Mouse (Mus musculus) ES-Bruce4 (cell line): ENCODE measurements around the gene Abhd5. TPM values are rescaled to one million over a fixed set of nuclear protein-coding genes. Genes with fewer than 3 reads are reported as not detected.

ENCODE experiments used
- H3K27ac ChIP-seq: 2 replicates; pipeline ENCODE4 v1.5.1; 2012; ENCODE audit warnings: low read length, inconsistent platforms; ENCODE audit not compliant: insufficient read depth
- H3K27me3 ChIP-seq: 2 replicates; pipeline ENCODE4 v1.6.1; 2012; ENCODE audit warnings: mild to moderate bottlenecking, low read length, inconsistent platforms; ENCODE audit not compliant: control insufficient read depth, poor library complexity, insufficient read depth, severe bottlenecking
- H3K36me3 ChIP-seq: 2 replicates; pipeline ENCODE4 v1.6.1; 2012; ENCODE audit warnings: inconsistent platforms, mild to moderate bottlenecking, low read length, moderate library complexity; ENCODE audit not compliant: control insufficient read depth, poor library complexity, insufficient read depth, severe bottlenecking
- H3K4me1 ChIP-seq: one replicate; pipeline ENCODE4 v1.8.1; 2011; ENCODE audit warnings: low read length; ENCODE audit not compliant: control insufficient read depth, insufficient read depth
- H3K4me3 ChIP-seq: 2 replicates; pipeline ENCODE4 v1.5.1; 2011; ENCODE audit warnings: low read depth, mild to moderate bottlenecking, low read length
- H3K9ac ChIP-seq: 2 replicates; pipeline ENCODE4 v1.6.1; 2012; ENCODE audit warnings: low read depth, mild to moderate bottlenecking, inconsistent platforms; ENCODE audit not compliant: poor library complexity, severe bottlenecking
- H3K9me3 ChIP-seq: replicated peaks from 2 replicates; pipeline ENCODE4 v1.6.1; 2012; ENCODE audit warnings: mild to moderate bottlenecking, low read length, inconsistent platforms; ENCODE audit not compliant: control insufficient read depth, poor library complexity, insufficient read depth, severe bottlenecking
- CTCF ChIP-seq: IDR thresholded peaks from one replicate; pipeline ENCODE4 v1.8.1; 2011; ENCODE audit warnings: low read depth, low read length
- EP300 ChIP-seq: IDR thresholded peaks from 2 replicates; pipeline ENCODE4 v1.6.1; 2011; ENCODE audit warnings: low read depth, low read length; ENCODE audit not compliant: insufficient read depth
- POLR2A ChIP-seq: IDR thresholded peaks from one replicate; pipeline ENCODE4 v1.8.1; 2011; ENCODE audit warnings: low read length; ENCODE audit not compliant: insufficient read depth
- polyA plus RNA-seq: library from polyadenylated mRNA; stranded (reverse); fragments of >200 nt; gene quantifications from 2 replicates; pipeline ENCODE4 v1.2.4, GENCODE M21; 2011; ENCODE audit warnings: low read depth; ENCODE audit not compliant: missing spikeins, insufficient read depth, insufficient read length

Gene Abhd5
- polyA plus RNA-seq, 1 experiment, result 28.4 TPM

- no peak overlapping the region for H3K4me3 ChIP-seq
- no peak overlapping the region for H3K27ac ChIP-seq
- no peaks in the 10 kb centered on the region for H3K4me1 ChIP-seq
- TF ChIP-seq POLR2A, result no peak
- peak; percentile 86 for TF ChIP-seq CTCF
- H3K36me3 ChIP-seq, result no peaks in the 10 kb centered on the region
- no peaks in the 10 kb centered on the region for H3K9me3 ChIP-seq
- no peaks in the 10 kb centered on the region for H3K27me3 ChIP-seq
- no peak overlapping the region for H3K9ac ChIP-seq
These were observed 69.7 kb downstream of the Abhd5 start for GRCm38 (mm10) chr9:122420772-122421764.

- no peaks in the 10 kb centered on the region for H3K36me3 ChIP-seq
- H3K4me1 ChIP-seq, result no peaks in the 10 kb centered on the region
These were observed 70.5 kb downstream of the Abhd5 start for GRCm38 (mm10) chr9:122421911-122422310.

GRCm38 (mm10) chr9:122422706-122423105 lies 71.3 kb downstream of the Abhd5 start:
- H3K9ac ChIP-seq, result no peak overlapping the region
- TF ChIP-seq POLR2A (no peak), CTCF (no peak), EP300 (no peak)
- H3K36me3 ChIP-seq, result no peaks in the 10 kb centered on the region
- H3K27ac ChIP-seq, result no peak overlapping the region
- no peaks in the 10 kb centered on the region for H3K9me3 ChIP-seq
- H3K27me3 ChIP-seq, result no peaks in the 10 kb centered on the region
- no peak overlapping the region for H3K4me3 ChIP-seq
- no peaks in the 10 kb centered on the region for H3K4me1 ChIP-seq

More at GRCm38 (mm10) chr9:122421911-122422310, 70.5 kb downstream of the Abhd5 start:
- TF ChIP-seq EP300, result no peak
- TF ChIP-seq POLR2A, result no peak
- no peak for TF ChIP-seq CTCF
- no peak overlapping the region for H3K9ac ChIP-seq
- no peaks in the 10 kb centered on the region for H3K27me3 ChIP-seq
- no peak overlapping the region for H3K27ac ChIP-seq
- no peaks in the 10 kb centered on the region for H3K9me3 ChIP-seq
- H3K4me3 ChIP-seq, result no peak overlapping the region

GRCm38 (mm10) chr9:122423146-122423545 lies 71.7 kb downstream of the Abhd5 start:
- Histone ChIP-seq H3K4me1 (no peaks in the 10 kb centered on the region), H3K9me3 (no peaks in the 10 kb centered on the region), H3K36me3 (no peaks in the 10 kb centered on the region), H3K9ac (no peak overlapping the region), H3K27me3 (no peaks in the 10 kb centered on the region), H3K27ac (no peak overlapping the region), H3K4me3 (no peak overlapping the region)
- TF ChIP-seq EP300 (no peak), CTCF (peak; percentile 52), POLR2A (no peak)

GRCm38 (mm10) chr9:122424941-122425608 lies 73.7 kb downstream of the Abhd5 start:
- Histone ChIP-seq H3K9me3 (no peaks in the 10 kb centered on the region), H3K9ac (no peak overlapping the region), H3K27ac (no peak overlapping the region), H3K4me1 (no peaks in the 10 kb centered on the region), H3K4me3 (peak overlapping the region; percentile 17), H3K36me3 (no peaks in the 10 kb centered on the region), H3K27me3 (no peaks in the 10 kb centered on the region)
- TF ChIP-seq POLR2A (no peak), CTCF (peak; percentile 72), EP300 (no peak)
